Mouse (Mus musculus) bone marrow, adult 2 months (tissue): ENCODE measurements at regions not wholly inside any gene's neighbourhood (a gene's known extent, or its start where the extent isn't known, plus 50 kb on each side); places are given as distances from the start of the nearest gene placed in this dataset.

ENCODE experiments used
- CTCF ChIP-seq: fragments of 200-500 bp; IDR thresholded peaks from 2 replicates; pipeline ENCODE4 v1.5.1; 2011; ENCODE audit warnings: low read length, control low read depth; ENCODE audit not compliant: control insufficient read depth, insufficient read depth
- POLR2A ChIP-seq: fragments of 200-500 bp; IDR thresholded peaks from 2 replicates; pipeline ENCODE4 v1.6.1; 2011; ENCODE audit warnings: low read depth, mild to moderate bottlenecking, control low read depth, low read length, borderline replicate concordance; ENCODE audit not compliant: control insufficient read depth

DNA sequence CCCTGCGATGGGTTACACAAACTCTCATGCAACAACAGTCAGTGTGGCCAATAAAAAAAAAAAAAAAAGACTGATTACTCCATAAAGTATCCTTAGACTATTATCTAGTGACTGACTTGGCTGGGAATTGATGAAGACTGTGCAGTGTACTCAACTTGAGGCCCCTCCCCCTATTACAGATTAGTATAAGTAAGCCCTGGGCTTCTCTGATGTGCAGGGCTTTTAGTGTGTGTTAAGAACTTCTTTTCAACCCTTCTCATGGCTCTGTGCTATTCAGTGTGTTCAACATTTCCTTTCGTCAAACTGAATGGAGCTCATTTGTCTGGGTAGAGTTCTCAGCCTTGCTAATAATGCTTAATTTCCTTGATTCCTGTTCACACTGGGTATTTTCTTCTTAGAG, 101.0 kb upstream of the P2ry1 start:
- no peak for TF ChIP-seq POLR2A
- no peak for TF ChIP-seq CTCF
